Mouse (Mus musculus): ENCODE measurements at regions not wholly inside any gene's neighbourhood (a gene's known extent, or its start where the extent isn't known, plus 50 kb on each side); places are given as distances from the start of the nearest gene placed in this dataset.

DNA sequence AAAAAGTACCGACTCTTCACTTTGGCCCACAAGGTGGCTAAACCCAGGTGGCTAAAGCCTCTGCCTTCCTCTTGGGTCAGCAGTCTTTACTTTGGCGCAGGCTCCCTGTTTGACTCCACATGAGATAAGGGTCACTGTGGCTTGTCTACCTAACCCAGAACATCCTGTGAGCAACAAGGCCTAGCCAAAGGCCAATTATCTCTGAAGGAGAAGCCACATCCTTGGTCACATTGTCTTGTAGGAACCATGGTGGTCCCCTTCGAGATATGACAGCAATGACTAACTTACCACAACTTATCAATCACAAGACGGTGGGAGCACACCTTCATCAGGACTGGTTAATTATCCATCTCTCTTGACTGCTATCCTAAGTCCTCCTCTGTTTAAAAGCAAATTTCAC lies 73.3 kb upstream of the Pja1 start:
- no peaks in the 10 kb centered on the region for H3K9me3 ChIP-seq (replicated peaks)
- H3K27ac ChIP-seq (replicated peaks) = no peak overlapping the region
- no peak overlapping the region for H3K4me2 ChIP-seq
- WGBS (ENCODE audit: insufficient replicate concordance) = 33% methylated on average over 4 of the region's 4 CpGs
- H3K4me1 ChIP-seq (replicated peaks) = no peaks in the 10 kb centered on the region
- no peak overlapping the region for H3K4me3 ChIP-seq (replicated peaks)
- H3K27me3 ChIP-seq = no peaks in the 10 kb centered on the region; the same call in 1 of the 2 replicates
- H3K36me3 ChIP-seq (replicated peaks) = no peaks in the 10 kb centered on the region
- H3K9ac ChIP-seq = no peak overlapping the region
- no peak for ATAC-seq (ENCODE audit: insufficient read depth)

- no peak overlapping the region for H3K27ac ChIP-seq (replicated peaks)
- ATAC-seq (ENCODE audit: insufficient read depth) = no peak
- H3K4me3 ChIP-seq (replicated peaks) = no peak overlapping the region
Measured at GRCm38 (mm10) chrX:99541916-99542315, 70.8 kb upstream of the Pja1 start.

GRCm38 (mm10) chrX:99540087-99540576 lies 69.1 kb upstream of the Pja1 start:
- Histone ChIP-seq H3K9me3 (replicated peaks) (no peaks in the 10 kb centered on the region), H3K27me3 (peaks cover 8% of the 10 kb centered on the region; the same call in 1 of the 2 replicates), H3K27ac (replicated peaks) (no peak overlapping the region), H3K4me3 (replicated peaks) (no peak overlapping the region), H3K4me2 (no peak overlapping the region), H3K36me3 (replicated peaks) (no peaks in the 10 kb centered on the region), H3K9ac (no peak overlapping the region), H3K4me1 (replicated peaks) (no peaks in the 10 kb centered on the region)
- 56% methylated on average over 6 of the region's 6 CpGs for WGBS (ENCODE audit: insufficient replicate concordance)
- ATAC-seq (ENCODE audit: insufficient read depth) = no peak

More at GRCm38 (mm10) chrX:99541916-99542315, 70.8 kb upstream of the Pja1 start:
- no peaks in the 10 kb centered on the region for H3K4me1 ChIP-seq (replicated peaks)
- H3K9ac ChIP-seq = no peak overlapping the region
- no peaks in the 10 kb centered on the region for H3K9me3 ChIP-seq (replicated peaks)
- H3K36me3 ChIP-seq (replicated peaks) = no peaks in the 10 kb centered on the region
- no peak overlapping the region for H3K4me2 ChIP-seq
- peaks cover 8% of the 10 kb centered on the region; the same call in 1 of the 2 replicates for H3K27me3 ChIP-seq
- 77% methylated on average over 3 of the region's 3 CpGs for WGBS (ENCODE audit: insufficient replicate concordance)

DNA sequence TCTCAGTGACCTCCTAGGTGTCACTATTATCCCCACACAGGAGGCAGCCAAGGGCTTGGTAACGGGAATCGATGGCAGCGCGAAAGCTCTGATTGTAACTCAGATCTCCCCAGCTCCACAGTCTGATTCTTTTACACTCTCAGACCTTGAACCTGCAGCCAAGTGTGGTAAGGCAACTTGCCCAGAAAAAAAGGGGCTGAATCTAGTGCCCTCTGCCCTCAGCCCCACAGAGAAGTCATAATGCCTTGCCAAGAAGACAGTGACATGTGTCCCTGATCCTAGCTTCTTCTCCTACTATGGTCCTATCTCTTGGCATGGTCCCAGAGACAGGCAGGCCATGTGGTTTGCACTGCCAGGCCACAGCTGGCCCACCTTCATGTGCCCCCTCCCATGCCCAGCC lies 68.6 kb upstream of the Pja1 start:
- H3K4me1 ChIP-seq (replicated peaks) = no peaks in the 10 kb centered on the region
- peaks cover 8% of the 10 kb centered on the region; the same call in 1 of the 2 replicates for H3K27me3 ChIP-seq
- H3K27ac ChIP-seq (replicated peaks) = no peak overlapping the region
- WGBS (ENCODE audit: insufficient replicate concordance) = 84% methylated on average over 4 of the region's 4 CpGs
- H3K4me2 ChIP-seq = no peak overlapping the region
- H3K9ac ChIP-seq = no peak overlapping the region
- H3K9me3 ChIP-seq (replicated peaks) = no peaks in the 10 kb centered on the region
- ATAC-seq (ENCODE audit: insufficient read depth) = no peak
- no peak overlapping the region for H3K4me3 ChIP-seq (replicated peaks)
- H3K36me3 ChIP-seq (replicated peaks) = no peaks in the 10 kb centered on the region

DNA sequence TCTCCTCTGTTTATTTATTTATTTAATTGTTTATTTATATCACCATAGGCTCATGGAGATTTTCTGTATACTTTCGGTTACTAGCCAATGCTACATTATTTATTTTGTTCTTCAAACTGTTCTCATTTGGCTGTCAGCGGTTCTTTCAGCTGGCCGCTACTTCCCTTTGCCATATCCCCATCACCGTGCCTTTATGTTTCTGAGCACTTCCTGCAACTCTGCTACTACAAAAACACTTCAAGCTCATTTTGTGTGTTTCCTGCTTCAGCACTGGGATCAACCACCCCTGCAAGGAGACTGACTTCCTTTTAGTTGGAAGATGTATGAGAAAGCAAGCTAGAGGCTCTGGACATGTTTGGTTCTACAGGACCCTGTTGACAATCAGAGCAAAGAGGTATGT lies 66.7 kb upstream of the Pja1 start:
- 46% methylated on average over 4 of the region's 4 CpGs for WGBS (ENCODE audit: insufficient replicate concordance)
- no peaks in the 10 kb centered on the region for H3K36me3 ChIP-seq (replicated peaks)
- no peak for ATAC-seq (ENCODE audit: insufficient read depth)

DNA sequence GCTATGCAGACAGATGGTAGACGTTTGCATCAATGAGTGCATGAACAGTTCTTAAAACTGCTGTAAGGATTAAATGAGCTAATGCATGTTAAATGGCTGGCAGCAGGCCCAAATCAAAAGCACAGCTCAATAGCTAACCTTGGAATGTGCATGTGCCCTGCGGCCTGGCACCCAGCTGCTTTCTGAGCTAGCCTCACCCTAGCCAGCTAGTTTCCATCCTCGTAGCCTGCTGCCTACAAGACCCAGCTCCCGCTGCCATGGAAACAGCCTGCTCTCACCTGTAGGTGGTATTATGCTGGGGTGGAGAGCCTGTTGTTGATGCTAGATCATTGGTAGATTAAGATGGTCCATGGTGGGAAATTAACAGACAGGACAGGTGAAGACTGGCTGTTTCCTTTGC lies 63.8 kb upstream of the Pja1 start:
- Histone ChIP-seq H3K9ac (no peak overlapping the region), H3K9me3 (replicated peaks) (no peaks in the 10 kb centered on the region), H3K36me3 (replicated peaks) (no peaks in the 10 kb centered on the region), H3K4me2 (no peak overlapping the region), H3K4me3 (replicated peaks) (no peak overlapping the region), H3K27ac (replicated peaks) (no peak overlapping the region), H3K4me1 (replicated peaks) (no peaks in the 10 kb centered on the region), H3K27me3 (peaks cover 20% of the 10 kb centered on the region)
- WGBS (ENCODE audit: insufficient replicate concordance) = 57% methylated on average over 4 of the region's 4 CpGs
- ATAC-seq (ENCODE audit: insufficient read depth) = no peak

More for the DNA sequence above, 66.7 kb upstream of the Pja1 start:
- no peak overlapping the region for H3K9ac ChIP-seq
- H3K9me3 ChIP-seq (replicated peaks) = no peaks in the 10 kb centered on the region
- no peak overlapping the region for H3K4me3 ChIP-seq (replicated peaks)
- peaks cover 15% of the 10 kb centered on the region; the same call in 1 of the 2 replicates for H3K27me3 ChIP-seq
- no peak overlapping the region for H3K27ac ChIP-seq (replicated peaks)
- H3K4me2 ChIP-seq = no peak overlapping the region
- no peaks in the 10 kb centered on the region for H3K4me1 ChIP-seq (replicated peaks)

DNA sequence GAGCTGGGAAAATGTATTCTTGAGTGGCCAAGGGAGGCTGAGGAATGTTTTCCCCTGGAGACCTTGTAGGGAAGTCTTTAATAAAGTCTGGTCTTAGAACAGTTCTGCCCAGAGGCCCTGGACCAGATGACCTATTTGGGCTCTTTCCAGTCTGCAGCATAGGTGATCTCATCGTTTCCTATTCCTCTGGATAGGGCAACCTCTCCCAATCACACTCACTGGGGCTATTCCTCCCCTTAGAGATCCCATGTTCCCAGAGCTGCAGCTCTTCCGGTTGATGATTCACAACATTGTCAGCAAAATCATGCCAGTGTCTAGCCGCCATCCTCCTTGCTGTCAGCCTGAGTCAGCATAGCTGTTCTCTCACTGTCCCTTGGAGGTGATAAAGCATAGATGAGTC lies 60.1 kb upstream of the Pja1 start:
- Histone ChIP-seq H3K9ac (no peak overlapping the region), H3K4me1 (replicated peaks) (no peaks in the 10 kb centered on the region), H3K36me3 (replicated peaks) (no peaks in the 10 kb centered on the region), H3K4me2 (no peak overlapping the region), H3K4me3 (replicated peaks) (no peak overlapping the region), H3K27ac (replicated peaks) (no peak overlapping the region), H3K9me3 (replicated peaks) (no peaks in the 10 kb centered on the region), H3K27me3 (peaks cover 15% of the 10 kb centered on the region)
- ATAC-seq (ENCODE audit: insufficient read depth) = no peak
- WGBS (ENCODE audit: insufficient replicate concordance) = 52% methylated on average over 3 of the region's 3 CpGs

DNA sequence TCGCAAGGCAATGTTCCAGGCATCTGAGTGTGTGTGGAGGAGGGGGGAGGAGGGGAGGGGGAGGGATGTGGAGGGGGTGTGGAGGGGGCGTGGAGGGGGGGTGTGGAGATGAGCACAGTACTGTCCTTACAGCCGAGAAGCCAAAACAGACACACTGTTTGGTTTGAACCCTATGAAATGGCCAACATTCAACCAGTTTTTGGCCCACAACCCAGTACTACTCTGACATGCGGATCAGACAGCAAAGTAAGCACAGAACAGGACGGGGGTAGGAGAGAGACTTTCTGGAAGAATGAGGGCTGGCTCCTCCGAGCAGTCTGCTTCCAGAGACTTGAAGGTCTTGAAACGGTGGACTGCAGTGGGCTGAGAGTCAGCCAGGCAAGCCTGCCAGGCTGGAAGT lies 59.4 kb upstream of the Pja1 start:
- no peak overlapping the region for H3K9ac ChIP-seq
- peaks cover 15% of the 10 kb centered on the region for H3K27me3 ChIP-seq
- ATAC-seq (ENCODE audit: insufficient read depth) = no peak
- H3K9me3 ChIP-seq (replicated peaks) = no peaks in the 10 kb centered on the region
- H3K4me2 ChIP-seq = no peak overlapping the region
- no peak overlapping the region for H3K4me3 ChIP-seq (replicated peaks)
- no peaks in the 10 kb centered on the region for H3K36me3 ChIP-seq (replicated peaks)
- 64% methylated on average over 6 of the region's 7 CpGs for WGBS (ENCODE audit: insufficient replicate concordance)
- no peaks in the 10 kb centered on the region for H3K4me1 ChIP-seq (replicated peaks)
- no peak overlapping the region for H3K27ac ChIP-seq (replicated peaks)

GRCm38 (mm10) chrX:99523306-99523705 lies 52.2 kb upstream of the Pja1 start:
- Histone ChIP-seq H3K9ac (no peak overlapping the region), H3K4me1 (replicated peaks) (no peaks in the 10 kb centered on the region), H3K4me2 (no peak overlapping the region), H3K4me3 (replicated peaks) (no peak overlapping the region), H3K27ac (replicated peaks) (no peak overlapping the region), H3K27me3 (peaks cover 32% of the 10 kb centered on the region), H3K36me3 (replicated peaks) (no peaks in the 10 kb centered on the region), H3K9me3 (replicated peaks) (no peaks in the 10 kb centered on the region)
- ATAC-seq (ENCODE audit: insufficient read depth) = no peak
- WGBS (ENCODE audit: insufficient replicate concordance) = 22% methylated on average over 6 of the region's 6 CpGs

- Histone ChIP-seq H3K4me3 (replicated peaks) (no peak overlapping the region), H3K4me2 (no peak overlapping the region), H3K36me3 (replicated peaks) (no peaks in the 10 kb centered on the region), H3K9ac (no peak overlapping the region), H3K9me3 (replicated peaks) (no peaks in the 10 kb centered on the region), H3K27ac (replicated peaks) (no peak overlapping the region), H3K27me3 (peaks cover 34% of the 10 kb centered on the region), H3K4me1 (replicated peaks) (no peaks in the 10 kb centered on the region)
- 16% methylated on average over 5 of the region's 5 CpGs for WGBS (ENCODE audit: insufficient replicate concordance)
- no peak for ATAC-seq (ENCODE audit: insufficient read depth)
Measured at GRCm38 (mm10) chrX:99522830-99523229, 51.8 kb upstream of the Pja1 start.

DNA sequence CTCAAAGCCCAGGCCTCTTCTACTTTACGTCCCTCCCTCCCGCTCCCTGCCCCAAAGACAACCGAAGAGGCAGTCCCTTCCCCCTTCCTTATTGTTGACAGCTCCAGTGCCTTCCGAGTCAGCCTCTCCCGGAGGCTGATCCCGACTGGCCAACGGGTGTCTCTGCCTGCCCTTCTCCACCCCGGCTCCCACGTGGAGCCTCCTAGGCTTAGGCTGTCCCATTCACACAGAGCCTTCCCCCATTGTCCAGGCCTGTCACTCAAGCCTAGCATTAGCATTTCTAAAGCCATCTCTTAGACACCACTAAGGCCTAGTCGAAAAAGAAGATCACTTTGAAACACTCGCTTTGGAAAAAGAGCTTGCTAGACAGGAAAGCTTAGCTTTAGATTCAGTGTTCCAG lies 51.2 kb upstream of the Pja1 start:
- H3K27ac ChIP-seq (replicated peaks) = no peak overlapping the region
- no peaks in the 10 kb centered on the region for H3K4me1 ChIP-seq (replicated peaks)
- no peak overlapping the region for H3K4me3 ChIP-seq (replicated peaks)
- ATAC-seq (ENCODE audit: insufficient read depth) = no peak
- H3K36me3 ChIP-seq (replicated peaks) = no peaks in the 10 kb centered on the region
- H3K9ac ChIP-seq = no peak overlapping the region
- no peak overlapping the region for H3K4me2 ChIP-seq
- 52% methylated on average over 11 of the region's 11 CpGs for WGBS (ENCODE audit: insufficient replicate concordance)
- peaks cover 35% of the 10 kb centered on the region for H3K27me3 ChIP-seq
- H3K9me3 ChIP-seq (replicated peaks) = no peaks in the 10 kb centered on the region

GRCm38 (mm10) chrX:99521866-99522265 lies 50.8 kb upstream of the Pja1 start:
- Histone ChIP-seq H3K4me2 (no peak overlapping the region), H3K27ac (replicated peaks) (no peak overlapping the region), H3K4me3 (replicated peaks) (no peak overlapping the region), H3K27me3 (peaks cover 39% of the 10 kb centered on the region), H3K9me3 (replicated peaks) (no peaks in the 10 kb centered on the region), H3K9ac (no peak overlapping the region), H3K36me3 (replicated peaks) (no peaks in the 10 kb centered on the region), H3K4me1 (replicated peaks) (no peaks in the 10 kb centered on the region)
- ATAC-seq (ENCODE audit: insufficient read depth) = no peak
- 59% methylated on average over 7 of the region's 7 CpGs for WGBS (ENCODE audit: insufficient replicate concordance)

All from liver, embryonic 15.5 days (tissue).